Mouse (Mus musculus): ENCODE measurements at regions not wholly inside any gene's neighbourhood (a gene's known extent, or its start where the extent isn't known, plus 50 kb on each side); places are given as distances from the start of the nearest gene placed in this dataset.

GRCm38 (mm10) chr4:87367732-87368412, 137.6 kb upstream of the Slc24a2 start:
- TF ChIP-seq CTCF (IDR thresholded peaks at IDR 0.05; ENCODE audit: borderline replicate concordance, insufficient read depth, low read depth, low read length): peak; percentile 95
- TF ChIP-seq POLR2A (IDR thresholded peaks at IDR 0.05; ENCODE audit: borderline replicate concordance, insufficient read depth, low read length): no peak

Measured in cerebellum, adult 2 months (tissue).